Mouse (Mus musculus) layer of hippocampus, adult 8-10 months (tissue): ENCODE data around the gene Olfr714. TPM values are rescaled to one million over a fixed set of nuclear protein-coding genes. Genes with fewer than 3 reads are reported as not detected.
A peak's percentile ranks its signal among the peaks of the same experiment; 100 is the strongest.
"Not testable (repeated sequence)": the region's sequence is repeated elsewhere in the genome, so short reads cannot be mapped to it uniquely, and the experiment has no call there.

ENCODE experiments used
- DNase-seq, 2 experiments: peaks; one replicate each; pipeline ENCODE4 v3.0.0; 2022; ENCODE audit warnings: low spot score in 2 of 2
- total RNA-seq, 4 experiments: library from RNA; stranded (reverse); gene quantifications; 2 replicates each; pipeline ENCODE4 v1.2.4; 2022

Olfr714 gene
- total RNA-seq, result not detected

DNA sequence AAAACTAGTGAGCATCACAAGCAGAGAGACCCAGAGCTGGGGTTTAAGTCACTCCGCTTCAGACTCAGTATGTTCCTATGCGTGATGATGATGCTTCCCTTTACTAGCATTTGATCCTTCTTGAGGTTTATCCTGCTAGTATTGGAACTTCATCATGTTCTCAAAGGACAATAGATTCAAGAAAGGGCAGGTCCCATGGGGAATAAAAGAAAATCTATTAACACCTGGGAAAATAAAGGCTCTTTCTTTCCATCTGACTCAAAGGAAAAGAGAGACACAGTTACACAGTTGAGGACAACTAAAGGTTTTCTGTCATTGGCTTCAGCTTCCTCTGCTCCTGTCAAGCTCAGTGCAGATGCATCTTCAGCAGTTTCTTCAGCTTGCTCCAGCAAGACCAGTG is at the start of gene Olfr714:
Gene Olfr714 (plus strand): TSS at position 301 of the 400 bp plus-strand sequence.
- DNase-seq, result no peak

DNA sequence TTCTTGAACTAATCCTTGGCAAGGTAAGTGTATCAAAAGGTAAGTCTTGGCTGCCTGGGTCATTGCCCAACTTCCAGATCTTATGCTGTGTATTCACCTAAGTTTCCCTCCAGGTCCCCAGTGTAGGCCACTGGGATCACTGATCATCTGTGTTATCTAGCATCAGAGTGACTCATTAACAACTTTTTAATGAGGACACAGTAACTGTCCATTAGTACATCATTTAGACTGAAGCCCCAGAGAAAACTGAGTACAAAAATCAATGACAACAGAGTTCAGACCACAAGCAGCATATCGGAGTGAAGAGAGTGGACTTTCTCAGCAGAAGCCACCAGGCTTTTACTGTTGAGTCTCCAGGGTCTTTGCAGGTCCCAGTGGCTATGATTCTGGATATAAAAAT is 39.9 kb upstream of the Olfr714 start, which contains the start of gene Olfr713:
Gene Olfr713 (plus strand): TSS at position 301 of the 400 bp plus-strand sequence.
- no peak for DNase-seq

DNA sequence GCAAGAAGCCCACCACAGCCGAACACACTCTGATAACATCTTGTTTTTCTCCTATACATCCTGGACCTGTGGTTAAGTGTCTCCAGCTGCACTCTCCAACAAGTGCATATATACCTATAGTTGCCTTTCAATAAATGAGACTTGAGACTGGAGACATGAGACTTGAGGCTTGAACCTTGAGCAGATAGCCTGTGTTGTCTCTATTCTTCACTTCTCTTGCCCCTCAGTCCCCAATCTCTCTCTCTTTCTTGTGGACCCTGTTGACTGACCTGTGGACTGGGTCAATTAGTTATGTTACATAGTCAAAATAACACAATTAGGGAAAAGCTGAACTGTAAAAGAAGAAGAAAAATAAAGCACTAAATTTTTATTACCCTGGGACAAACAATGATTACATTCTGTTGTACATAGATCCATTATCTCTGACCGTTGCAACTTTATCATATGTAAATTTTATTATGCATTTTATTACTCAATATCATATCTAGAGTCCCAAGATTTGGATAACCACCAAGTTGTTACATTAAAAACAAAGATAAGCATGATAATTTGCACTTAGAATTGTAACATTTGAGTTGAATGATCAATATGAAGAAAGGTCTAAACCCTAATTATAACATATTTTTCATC is 30.7 kb upstream of the Olfr714 start:
- DNase-seq, result no peak

DNA sequence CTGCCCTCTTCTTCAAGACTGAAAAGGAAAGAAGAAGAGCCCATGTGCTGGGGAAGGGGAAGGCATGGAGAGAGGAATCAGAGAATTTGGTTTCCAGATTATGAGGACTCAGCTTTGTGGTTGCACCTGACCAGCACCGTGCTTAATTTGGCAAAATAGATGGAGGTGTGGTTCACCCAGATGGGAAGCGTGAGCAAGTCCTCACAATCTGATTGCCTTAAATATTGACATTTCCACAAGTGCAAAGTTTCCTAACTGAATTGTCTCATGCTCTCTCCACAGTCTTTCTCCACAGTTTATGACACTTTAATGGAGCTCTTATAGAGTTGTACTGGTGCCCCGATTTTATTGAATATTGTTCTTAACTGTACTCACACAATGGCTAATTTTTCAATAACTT is 27.6 kb upstream of the Olfr714 start:
- DNase-seq, result no peak

DNA sequence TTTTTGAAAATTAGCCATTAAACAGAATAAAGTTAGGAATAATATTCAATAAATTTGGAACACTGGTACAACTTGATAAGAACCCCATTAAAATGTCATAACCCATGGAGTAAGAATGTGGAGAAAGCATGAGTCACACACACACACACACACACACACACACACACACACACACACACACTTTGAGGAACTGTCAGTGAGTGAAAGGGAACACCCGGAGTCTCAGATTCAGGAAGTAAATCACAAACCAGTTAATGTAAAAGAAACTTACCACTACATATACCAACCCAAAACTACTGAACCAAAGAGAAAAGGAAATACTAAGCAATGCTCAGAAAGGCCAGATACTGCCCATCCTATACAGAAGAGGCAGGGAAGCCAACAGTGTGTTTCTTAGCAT is 26.4 kb upstream of the Olfr714 start:
- no peak for DNase-seq

DNA sequence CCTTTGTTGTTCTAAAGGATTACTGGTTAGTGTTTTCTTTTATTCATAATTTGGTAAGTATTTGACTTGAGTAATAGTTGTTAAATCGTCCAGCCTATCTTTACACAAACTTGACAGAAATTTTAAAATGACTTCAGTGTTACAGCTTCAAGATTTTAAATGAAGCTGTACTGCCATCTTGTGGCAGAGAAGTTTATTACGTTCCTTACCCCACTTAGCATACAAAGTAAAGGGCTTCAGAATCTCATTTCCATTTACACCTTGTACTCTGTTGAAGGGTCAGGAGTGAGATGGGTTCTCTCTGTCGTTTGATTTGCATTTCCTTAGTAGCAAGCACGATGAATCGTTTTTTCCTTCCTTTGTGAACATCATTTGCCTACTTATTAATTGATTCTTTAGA is 24.9 kb upstream of the Olfr714 start:
- DNase-seq, result peak in 1 of 2 experiments; percentile 11

DNA sequence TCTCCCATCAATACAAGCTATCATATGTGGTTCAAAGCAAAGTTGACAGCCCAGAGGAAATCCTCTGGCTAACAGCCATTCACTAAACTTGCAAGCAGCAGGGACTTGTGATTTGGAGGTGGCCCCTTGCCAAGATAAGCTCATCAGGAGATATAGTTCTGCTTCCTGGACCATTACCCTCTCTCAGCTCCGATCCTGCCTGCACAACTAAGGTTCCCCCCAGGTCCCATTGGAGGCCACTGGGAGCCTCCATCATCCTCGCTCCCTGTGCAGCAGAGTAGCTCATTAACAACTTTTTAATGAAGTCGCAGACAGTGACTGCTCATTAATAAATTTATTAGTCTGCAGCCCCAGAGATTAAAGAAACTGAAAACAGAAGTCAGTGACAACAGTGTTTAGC is 23.2 kb upstream of the Olfr714 start:
- no peak for DNase-seq

DNA sequence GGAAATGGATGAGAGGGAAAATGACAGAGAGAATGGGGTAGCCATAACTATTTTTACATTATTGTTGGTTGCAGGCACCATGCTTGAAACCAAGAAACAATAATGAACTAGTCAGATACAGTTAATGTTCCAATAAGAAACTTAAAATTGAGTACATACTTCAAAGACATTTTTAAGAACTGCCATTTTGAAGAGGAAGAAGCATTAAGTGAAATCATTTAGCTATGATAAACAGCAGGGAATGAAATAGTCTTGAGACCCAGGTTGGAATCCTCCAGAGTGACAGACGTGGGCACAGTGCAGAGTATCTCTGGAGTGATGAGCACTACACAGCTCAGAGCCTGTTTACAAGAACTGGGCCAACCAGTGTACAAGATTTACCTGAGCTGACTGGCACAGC is 22.1 kb downstream of the Olfr714 start, which contains the start of gene Olfr17:
Gene Olfr17 (plus strand): TSS at position 301 of the 400 bp plus-strand sequence.
- DNase-seq, result no peak

DNA sequence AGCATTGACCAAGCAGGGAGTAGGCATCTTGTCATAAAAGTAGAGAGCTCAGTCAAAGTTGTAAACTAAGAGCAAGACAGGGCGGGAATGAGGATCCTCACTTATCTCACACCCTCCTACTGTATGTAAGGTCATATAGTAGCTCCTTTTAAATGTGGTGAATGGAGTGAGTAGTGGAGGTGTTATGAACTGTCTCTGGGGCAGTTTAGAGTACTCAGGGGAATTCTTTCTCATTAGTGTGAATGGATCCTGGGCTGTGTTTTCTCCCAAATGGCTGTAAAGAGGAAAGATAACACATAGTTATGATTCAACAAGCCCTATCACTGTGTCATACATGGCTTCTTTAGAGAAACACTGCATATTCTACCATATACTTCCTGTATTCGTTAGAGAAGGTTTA is 39.5 kb downstream of the Olfr714 start, which contains the start of gene Olfr715b:
Gene Olfr715b (minus strand): TSS at position 101 of the 400 bp plus-strand sequence.
- DNase-seq, result not testable (repeated sequence)

Other genes with a start within 250 kb of the Olfr714 start
- not detected for gene Olfr702, start 237.1 kb upstream of the Olfr714 start, total RNA-seq
- gene Olfr703, start 227.6 kb upstream of the Olfr714 start, total RNA-seq, result not detected
- gene Olfr704, start 207.8 kb upstream of the Olfr714 start, total RNA-seq, result not detected
- gene Olfr705, start 194.1 kb upstream of the Olfr714 start, total RNA-seq, result not detected
- not detected for gene Olfr706, start 182.8 kb upstream of the Olfr714 start, total RNA-seq
- gene Olfr707, start 169.7 kb upstream of the Olfr714 start, total RNA-seq, result not detected
- gene Olfr1532-ps1, start 163.0 kb upstream of the Olfr714 start, total RNA-seq, result not detected
- gene Olfr709-ps1, start 138.8 kb upstream of the Olfr714 start, total RNA-seq, result not detected
- not detected for gene Olfr710, start 122.7 kb upstream of the Olfr714 start, total RNA-seq
- under 1 TPM in 1 of 4 experiments, not detected in 3; 0.12 TPM for gene Olfr6, start 107.0 kb upstream of the Olfr714 start, total RNA-seq
- not detected for gene Olfr711, start 95.5 kb upstream of the Olfr714 start, total RNA-seq
- gene Olfr2, start 64.9 kb upstream of the Olfr714 start, total RNA-seq, result not detected
- not detected for gene Olfr713, start 39.8 kb upstream of the Olfr714 start, total RNA-seq
- not detected for gene Olfr17, start 22.2 kb downstream of the Olfr714 start, total RNA-seq
- gene Olfr715b, start 39.4 kb downstream of the Olfr714 start, total RNA-seq, result not detected
- gene Olfr715, start 60.1 kb downstream of the Olfr714 start, total RNA-seq, result not detected
- not detected for gene Olfr716, start 67.3 kb downstream of the Olfr714 start, total RNA-seq
- gene Nlrp14, start 96.0 kb downstream of the Olfr714 start, total RNA-seq, result not detected
- gene Rbmxl2, start 138.5 kb downstream of the Olfr714 start, total RNA-seq, result not detected